Mouse (Mus musculus) testis, postnatal 14 days (tissue): ENCODE results near the gene Dnajc6.

Experiments
- DNase-seq: peaks from one replicate; pipeline ENCODE4 v3.0.0; 2021; ENCODE audit warnings: low spot score

The Dnajc6 gene

GRCm38 (mm10) chr4:101643216-101643615 lies 146.8 kb downstream of the Dnajc6 start:
- no peak for DNase-seq

- no peak for DNase-seq
These were observed 150.4 kb downstream of the Dnajc6 start for GRCm38 (mm10) chr4:101646857-101647195.

- peak; percentile 98 for DNase-seq
These were observed 150.9 kb downstream of the Dnajc6 start, which contains the start of gene Leprot for GRCm38 (mm10) chr4:101647196-101647905. Gene Leprot (plus strand): TSS chr4:101647718.

DNA sequence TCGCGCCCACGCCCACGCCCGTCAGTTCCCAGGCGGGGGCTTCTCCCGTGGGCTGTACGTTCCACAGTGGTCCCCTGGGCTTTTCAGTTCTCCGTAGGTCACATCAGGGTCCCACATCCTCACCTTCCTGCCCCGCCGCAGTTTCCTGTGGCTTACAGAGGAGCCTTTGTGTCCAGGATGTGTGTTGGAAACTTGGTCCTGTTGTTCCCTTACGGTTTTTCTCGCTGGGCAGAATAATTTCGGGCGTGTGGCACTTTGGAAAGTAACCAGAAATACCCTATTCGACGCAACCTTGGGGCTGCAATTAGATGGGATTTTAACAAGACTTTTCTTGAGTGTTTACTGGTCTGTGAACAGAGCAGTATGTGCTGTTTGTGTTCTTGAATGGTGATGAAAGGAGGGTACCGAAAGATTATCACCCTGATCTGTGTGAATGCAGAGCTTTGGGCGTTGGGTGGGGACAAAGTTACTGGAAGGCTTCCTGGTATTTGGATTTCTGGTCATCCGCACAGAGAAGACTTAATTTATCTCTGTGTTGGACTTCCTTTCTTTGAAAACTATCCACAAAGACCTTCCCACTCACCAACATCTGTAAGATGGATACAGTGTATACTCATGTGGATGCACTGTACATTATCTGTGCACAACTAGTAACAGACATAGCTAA lies 151.7 kb downstream of the Dnajc6 start:
- no peak for DNase-seq

GRCm38 (mm10) chr4:101648745-101649144 lies 152.3 kb downstream of the Dnajc6 start:
- no peak for DNase-seq

DNA sequence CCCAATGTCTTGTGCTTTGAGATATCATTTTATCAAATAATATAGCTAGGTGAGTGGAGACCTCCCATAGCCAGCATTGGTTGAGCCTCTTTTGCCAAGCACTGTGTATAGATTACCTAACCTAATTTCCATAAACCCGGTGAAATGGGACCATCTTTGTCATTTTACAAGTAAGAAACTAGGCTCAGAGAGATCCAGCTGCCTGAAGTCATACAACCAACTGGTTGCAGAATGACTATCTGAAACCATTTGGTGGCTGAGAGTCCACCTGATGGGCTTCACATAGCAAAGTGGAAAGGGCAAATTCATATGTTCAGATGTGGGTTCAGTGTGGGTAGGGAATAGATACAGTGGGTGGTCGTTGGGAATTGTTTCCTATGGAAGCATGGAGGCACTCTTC lies 154.5 kb downstream of the Dnajc6 start:
- DNase-seq = no peak

DNA sequence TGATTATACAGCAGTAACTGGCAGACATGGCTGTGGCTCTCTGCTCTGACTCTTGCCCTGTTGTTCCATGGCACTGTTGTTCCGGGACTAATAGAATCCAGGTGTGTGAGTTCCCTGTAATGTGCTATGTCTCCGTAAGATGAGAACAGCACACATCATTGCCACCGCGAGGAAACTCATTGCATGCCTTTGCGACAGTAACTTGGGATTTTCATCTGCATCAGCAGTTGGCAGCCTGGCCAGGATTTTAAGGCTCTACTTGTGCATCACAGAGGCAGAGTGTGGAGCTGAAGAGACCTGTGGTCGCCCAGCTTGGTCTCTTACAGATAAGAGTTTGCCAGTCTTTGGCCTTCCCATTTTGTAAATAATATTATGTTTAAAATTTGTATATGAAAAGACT lies 157.8 kb downstream of the Dnajc6 start:
- no peak for DNase-seq

DNA sequence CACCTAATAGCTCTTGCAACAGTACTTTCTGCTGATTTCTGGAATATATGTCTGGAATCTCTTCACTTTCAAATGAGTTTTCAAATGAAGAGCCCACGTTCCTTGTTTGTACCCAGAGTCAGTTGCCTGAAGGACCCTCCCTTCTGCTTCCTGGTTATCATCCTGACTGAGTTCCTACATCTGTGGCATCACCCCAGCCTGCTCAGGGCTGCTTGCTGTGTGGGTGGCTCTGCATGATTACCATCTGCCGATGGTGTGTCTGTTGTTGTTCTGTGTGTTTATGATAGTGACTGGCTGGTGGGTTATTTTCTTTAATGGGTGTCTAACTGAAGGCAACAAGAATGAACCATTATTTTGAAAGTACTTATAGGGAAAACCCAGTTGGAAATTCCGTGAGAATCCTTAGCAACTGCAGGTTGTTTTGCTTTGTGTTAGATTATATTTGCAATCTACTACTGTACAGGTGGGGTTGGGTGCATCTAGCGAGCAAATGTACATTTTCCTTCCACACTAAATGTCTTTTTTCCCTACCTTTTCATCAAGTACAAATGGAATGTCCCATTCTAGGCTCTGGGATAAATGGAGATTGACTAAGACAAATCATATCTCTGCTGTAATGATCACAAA lies 158.5 kb downstream of the Dnajc6 start:
- DNase-seq = no peak

DNA sequence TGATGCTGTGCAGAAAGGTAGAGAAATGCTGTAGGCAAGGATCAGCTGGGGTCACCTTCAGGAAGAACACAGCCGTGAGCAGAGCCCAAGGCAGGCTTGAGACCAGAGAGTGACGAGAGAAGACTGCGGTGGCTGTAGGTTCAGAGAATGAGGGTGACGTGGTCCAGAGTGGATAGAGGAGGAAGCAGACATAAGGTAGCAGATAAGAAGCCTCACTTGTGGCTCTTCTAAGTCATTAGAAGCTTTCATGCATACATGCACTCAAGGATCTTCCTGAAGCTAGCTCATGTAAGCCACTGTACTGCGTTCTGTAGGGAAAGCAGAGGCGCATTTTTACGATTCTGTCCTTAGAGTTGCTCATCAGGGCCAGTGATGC lies 159.0 kb downstream of the Dnajc6 start:
- no peak for DNase-seq

- no peak for DNase-seq
These were observed 159.6 kb downstream of the Dnajc6 start for GRCm38 (mm10) chr4:101656056-101656455.

- no peak for DNase-seq
These were observed 160.6 kb downstream of the Dnajc6 start for GRCm38 (mm10) chr4:101656956-101657570.

GRCm38 (mm10) chr4:101664160-101664750 lies 167.8 kb downstream of the Dnajc6 start:
- DNase-seq = no peak

GRCm38 (mm10) chr4:101664766-101665165 lies 168.3 kb downstream of the Dnajc6 start:
- DNase-seq = no peak

GRCm38 (mm10) chr4:101669161-101669560 lies 172.7 kb downstream of the Dnajc6 start:
- no peak for DNase-seq

GRCm38 (mm10) chr4:101669811-101670210 lies 173.4 kb downstream of the Dnajc6 start:
- no peak for DNase-seq

DNA sequence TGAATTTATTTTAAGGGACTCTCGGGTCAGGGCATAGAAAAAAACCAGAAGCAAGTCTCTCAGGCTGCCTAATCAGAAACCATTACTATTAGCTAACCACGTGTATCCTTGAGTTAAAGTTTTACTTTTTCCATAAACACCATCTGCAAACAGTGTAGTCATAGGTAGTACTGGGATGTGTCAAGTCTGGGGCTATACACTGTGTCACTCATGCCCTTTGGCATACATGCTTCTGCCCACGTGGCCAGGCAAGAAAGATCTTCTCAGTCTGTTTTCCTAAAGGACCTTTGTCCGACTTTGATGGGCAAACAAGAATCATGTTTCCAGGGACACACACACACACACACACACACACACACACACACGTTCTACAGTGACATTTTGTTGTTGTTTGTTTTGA lies 178.3 kb downstream of the Dnajc6 start:
- DNase-seq = no peak

DNA sequence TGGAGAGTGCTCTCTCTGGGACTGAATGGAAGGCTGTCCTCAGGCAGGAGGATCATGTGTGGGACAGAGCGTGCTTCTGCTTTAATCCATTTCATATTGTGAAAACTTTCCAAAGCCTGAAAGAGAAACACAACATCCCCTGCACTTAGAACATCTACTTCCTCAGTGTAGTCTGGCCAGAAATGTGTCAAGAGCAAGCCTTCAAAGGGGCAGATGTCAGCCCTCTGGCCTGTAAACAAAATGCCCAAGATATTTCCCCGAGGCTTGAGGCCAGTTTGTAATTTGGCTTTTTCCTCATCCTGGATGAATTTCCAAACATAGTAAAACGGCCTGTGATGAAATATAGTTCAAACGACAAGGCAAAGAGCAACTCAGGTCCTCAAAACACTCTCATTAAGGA lies 179.3 kb downstream of the Dnajc6 start:
- DNase-seq = peak; percentile 26

DNA sequence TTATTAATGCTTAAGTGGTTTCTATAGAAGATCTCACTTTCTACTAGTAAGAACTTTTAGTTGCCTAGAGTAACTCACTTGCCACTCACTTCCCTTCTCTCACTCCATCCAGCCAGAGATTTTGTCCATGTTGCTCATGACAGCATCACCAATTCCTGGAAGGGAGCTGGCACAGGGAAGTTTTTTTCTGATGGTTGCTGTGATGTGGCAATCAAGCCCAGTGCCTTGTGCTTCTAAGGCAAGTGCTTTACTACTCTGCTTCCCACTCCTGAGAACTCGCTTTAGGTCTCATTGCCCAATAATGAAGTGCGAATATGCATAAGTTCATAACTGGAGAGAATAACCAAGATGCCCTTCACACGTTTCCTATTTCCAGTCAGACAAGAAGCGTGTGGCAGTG lies 186.2 kb downstream of the Dnajc6 start:
- no peak for DNase-seq

- DNase-seq = peak; percentile 21
These were observed 186.6 kb downstream of the Dnajc6 start for GRCm38 (mm10) chr4:101683086-101683485.

DNA sequence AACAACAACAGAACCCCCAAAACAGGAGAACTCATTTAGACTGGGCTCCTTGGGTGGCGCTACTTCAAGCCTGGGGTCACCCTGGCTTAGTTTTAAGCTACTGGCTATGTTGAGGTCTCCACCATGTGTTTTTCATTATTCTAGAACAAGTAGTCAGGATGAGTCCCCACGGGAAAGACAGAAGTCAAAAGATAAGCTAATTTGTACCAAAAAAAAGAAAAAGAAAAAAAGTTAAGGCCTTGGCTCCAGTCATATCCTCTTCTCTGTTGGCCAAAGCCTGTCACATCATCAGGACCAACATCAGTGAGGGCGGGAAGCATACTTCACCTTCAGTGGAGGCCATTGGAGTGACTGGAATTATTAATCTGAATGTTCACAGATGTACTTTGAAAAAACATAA lies 188.4 kb downstream of the Dnajc6 start:
- no peak for DNase-seq

- no peak for DNase-seq
These were observed 189.9 kb downstream of the Dnajc6 start for GRCm38 (mm10) chr4:101686227-101686810.

DNA sequence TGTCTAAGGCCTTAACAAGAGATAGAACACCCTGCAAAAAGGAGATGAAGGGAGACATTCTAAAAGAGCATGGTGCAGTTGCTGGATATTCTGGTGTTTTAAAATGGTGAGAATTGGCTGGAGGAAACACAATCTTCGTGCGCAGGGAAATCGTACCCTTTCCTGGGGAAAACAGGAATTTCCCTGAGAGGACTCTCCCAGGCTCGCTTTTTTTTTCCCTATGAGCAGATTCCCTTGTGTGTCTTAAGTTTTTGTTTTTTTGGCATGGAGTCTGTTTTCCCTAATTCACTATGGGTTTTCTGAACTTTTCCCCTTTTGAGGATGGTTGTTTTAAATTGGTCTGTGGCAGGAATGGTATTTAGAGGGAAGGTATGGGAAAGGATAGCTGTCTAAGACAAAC lies 192.8 kb downstream of the Dnajc6 start:
- no peak for DNase-seq
